Mouse (Mus musculus) adrenal gland, adult 8-10 months (tissue): ENCODE data around the gene Gadd45g. TPM values are rescaled to one million over a fixed set of nuclear protein-coding genes. Genes with fewer than 3 reads are reported as not detected.
A peak's percentile ranks its signal among the peaks of the same experiment; 100 is the strongest.

ENCODE experiments used
- DNase-seq: peaks from one replicate; pipeline ENCODE4 v3.0.0; 2022
- total RNA-seq, 4 experiments: library from RNA; stranded (reverse); gene quantifications; 2 replicates each; pipeline ENCODE4 v1.2.4; 2022

Gene Gadd45g
- total RNA-seq: 10 to 100 TPM; 13.3 to 61.3 (median 18.6) TPM

- DNase-seq: peak; percentile 95
These were observed at the start of gene Gadd45g for GRCm38 (mm10) chr13:51846301-51846867. TSS of gene Gadd45g (plus strand) at chr13:51846678.

- DNase-seq: no peak
These were observed 48.4 kb upstream of the Gadd45g start for GRCm38 (mm10) chr13:51797899-51798746.

DNA sequence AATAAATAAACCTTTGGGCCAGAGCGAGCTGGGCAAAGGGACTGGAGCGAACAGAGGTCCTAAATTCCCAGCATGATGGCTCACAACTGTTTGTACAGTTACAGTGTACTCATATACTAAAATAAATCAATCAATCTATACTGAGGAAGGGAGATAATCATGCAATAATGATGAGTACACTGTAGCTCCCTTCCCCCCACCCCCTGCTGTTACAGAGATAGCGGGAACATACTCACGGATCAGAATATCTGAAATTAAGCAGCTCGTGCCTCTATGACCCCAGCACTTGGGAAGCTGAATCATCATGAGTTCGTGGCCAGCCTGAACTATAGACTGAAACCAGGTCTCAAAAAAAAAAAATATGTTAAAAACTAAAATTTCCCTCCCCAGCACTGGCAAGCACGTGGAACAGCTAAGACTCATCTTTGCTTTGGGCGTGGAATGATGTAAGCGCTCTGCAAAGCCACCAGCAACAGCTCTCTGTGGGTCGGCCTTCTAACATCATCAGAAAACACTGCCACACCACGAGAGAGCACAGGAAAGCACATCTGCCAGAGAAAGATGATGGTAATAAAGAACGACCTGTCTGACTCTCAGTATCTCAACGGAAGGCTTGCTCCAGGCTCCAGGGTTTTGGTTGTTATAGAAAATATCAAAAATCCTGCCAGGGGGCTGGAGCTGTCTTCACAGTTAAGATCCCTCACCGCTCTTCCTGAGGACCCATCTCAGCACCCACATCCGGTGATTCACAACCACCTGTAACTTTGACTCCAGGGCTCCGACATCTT, 46.5 kb upstream of the Gadd45g start:
- DNase-seq: no peak

- DNase-seq: no peak
These were observed 45.6 kb upstream of the Gadd45g start for GRCm38 (mm10) chr13:51800921-51801320.

GRCm38 (mm10) chr13:51805634-51806033, 40.8 kb upstream of the Gadd45g start:
- DNase-seq: no peak

DNA sequence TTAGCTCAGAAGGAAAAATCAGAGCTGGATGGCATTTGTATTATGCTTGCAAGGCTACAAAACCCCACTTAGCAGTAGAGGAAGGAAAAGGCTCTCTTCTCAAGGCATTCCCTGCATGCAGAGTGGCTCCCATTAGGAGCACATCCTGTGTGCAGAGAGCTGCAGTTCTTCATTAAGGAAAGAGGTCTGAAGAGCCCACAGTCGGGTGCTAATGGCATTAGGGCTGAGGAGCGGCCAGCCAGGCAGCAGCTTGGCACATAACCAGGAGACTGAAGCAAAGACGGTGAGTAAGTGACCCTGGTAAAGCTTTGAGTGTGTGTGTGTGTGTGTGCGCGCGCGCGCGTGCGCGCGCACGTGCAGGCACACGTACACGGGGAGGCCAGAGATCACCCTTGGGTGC, 40.3 kb upstream of the Gadd45g start:
- peak; percentile 31 for DNase-seq

DNA sequence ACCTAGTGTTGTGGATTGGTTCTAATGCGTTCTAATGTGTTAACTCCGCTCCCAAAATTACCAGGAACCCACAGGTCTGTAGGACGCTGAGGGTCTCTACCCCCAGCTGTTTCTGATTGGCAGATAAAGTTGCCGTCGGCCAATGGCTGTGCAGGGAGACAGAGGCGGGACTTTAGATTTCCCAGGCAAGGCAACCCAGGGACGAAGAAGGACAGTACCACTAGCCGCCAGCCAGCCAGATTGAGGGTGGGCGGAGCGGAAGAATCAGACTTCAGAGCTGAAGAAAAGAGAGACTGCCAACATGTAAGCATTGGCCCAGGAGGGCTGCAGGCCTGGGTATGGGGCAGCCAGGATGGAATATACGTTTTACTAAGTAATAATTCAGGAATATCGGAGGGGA, 38.3 kb upstream of the Gadd45g start:
- no peak for DNase-seq

DNA sequence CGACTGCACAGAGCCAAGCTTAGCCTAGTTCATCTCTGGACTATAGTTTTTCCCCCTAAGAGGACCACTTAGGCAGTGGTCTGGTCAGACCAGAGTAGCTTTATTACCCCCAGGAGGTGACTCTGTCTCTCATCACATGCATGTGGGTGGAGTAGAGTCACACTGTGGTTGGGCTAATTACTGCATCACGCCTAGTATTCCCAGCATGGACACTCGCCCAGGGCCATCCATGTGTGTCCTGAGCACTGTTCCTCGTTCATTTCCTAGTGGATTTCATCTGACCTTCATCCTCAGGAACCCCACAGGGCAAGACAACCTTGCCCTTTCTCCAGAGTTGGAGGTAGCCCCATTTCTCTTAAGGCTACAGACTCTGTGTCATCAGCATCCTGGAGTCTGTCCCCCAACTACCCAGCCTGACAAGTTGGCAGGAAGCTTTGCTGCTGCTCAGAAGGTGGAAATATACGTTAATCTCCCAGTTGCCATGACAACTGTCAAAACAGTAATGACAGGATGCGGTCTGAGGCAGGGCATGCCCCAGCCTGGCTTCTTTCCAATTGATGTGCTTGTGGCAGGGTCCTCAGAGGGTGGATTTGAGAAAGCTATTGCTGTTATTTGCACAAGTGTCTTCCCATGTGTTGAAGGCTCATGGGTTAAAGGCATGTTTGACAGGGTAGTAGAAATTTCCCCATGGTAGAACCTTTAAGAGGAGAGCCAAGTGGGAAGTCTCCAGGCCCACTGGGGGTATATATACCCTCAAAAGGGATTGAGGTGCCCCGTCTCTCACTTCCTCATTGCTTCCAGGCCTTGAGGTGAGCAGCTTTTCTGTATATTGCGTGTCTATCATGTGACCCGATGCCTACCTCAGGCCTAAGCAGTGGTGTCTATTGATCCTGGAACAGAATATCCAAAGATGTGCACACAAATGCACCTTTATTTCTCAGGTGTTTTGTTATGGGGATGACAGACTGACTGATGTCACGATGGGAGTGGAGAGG, 32.6 kb upstream of the Gadd45g start:
- DNase-seq: no peak

- DNase-seq: no peak
These were observed 31.8 kb upstream of the Gadd45g start for GRCm38 (mm10) chr13:51814646-51815045.

DNA sequence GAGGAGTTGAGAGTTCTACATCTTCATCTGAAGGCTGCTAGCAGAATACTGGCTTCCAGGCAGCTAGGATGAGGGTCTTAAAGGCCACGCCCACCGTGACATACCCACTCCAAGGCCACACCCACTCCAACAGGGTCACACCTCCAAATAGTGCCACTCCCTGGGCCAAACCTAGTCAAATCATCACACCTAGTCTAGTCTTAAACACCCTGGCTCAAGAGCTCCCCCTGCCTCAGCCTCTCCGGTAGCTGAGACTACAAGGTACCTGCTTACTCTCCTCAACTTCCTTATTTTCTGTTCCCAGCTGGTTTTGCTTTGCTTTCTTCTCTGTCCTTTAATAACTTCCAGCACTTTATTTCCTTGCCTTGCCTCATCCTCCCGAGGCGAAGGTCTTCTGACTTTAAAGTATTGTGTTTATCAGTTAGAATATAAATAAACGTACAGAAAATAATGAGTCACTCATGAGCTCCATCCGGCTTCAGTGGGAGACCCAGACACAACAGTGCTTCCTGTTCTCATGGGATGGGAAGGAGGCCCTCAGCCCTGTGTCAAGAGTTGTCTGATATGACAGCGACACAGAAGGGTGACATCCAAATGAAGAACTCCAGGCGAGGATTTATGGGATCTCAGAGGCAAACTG, 30.5 kb upstream of the Gadd45g start:
- no peak for DNase-seq

- no peak for DNase-seq
These were observed 29.9 kb upstream of the Gadd45g start for GRCm38 (mm10) chr13:51816559-51817041.

- no peak for DNase-seq
These were observed 28.1 kb upstream of the Gadd45g start for GRCm38 (mm10) chr13:51818170-51818943.

DNA sequence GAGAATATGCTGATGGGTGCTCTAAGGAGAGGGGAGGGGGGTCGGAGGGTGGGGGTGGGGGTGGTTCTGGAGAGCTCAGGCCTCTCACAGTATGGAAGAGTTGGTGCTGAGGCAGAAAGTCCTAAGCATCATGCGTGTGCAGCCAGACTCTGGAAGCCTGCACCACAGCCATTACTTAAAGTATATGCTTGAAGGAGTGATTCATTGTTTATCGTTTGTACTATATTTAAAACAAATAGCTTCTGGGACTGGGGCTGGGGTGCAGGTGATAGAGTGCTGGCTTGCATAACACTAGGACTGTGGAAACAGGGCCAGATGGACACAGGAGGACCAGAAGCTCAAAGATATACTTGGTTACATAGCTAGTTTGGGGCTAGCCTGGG, 27.5 kb upstream of the Gadd45g start:
- DNase-seq: no peak

DNA sequence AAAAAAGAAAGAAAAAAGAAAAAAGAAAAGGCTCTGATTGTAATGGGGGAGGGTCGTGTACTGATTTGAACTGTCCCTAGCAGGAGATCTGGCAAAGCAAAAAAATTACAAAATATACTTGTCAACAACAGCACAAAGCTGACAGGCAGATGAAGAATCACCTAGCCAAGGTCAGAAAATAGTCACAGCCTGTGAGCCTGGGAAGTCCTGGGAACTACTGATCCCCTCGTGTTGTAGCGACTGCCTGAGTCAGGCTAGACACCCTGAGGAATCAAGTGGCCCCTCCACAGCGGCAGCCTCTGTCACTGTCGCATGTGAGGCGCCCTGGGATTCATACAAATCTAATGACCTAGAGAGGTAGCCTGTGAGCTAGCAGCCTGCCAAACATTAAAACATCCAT, 27.1 kb upstream of the Gadd45g start:
- DNase-seq: peak; percentile 45

GRCm38 (mm10) chr13:51821988-51822387, 24.5 kb upstream of the Gadd45g start:
- DNase-seq: no peak

- DNase-seq: no peak
These were observed 22.5 kb upstream of the Gadd45g start for GRCm38 (mm10) chr13:51823822-51824495.

DNA sequence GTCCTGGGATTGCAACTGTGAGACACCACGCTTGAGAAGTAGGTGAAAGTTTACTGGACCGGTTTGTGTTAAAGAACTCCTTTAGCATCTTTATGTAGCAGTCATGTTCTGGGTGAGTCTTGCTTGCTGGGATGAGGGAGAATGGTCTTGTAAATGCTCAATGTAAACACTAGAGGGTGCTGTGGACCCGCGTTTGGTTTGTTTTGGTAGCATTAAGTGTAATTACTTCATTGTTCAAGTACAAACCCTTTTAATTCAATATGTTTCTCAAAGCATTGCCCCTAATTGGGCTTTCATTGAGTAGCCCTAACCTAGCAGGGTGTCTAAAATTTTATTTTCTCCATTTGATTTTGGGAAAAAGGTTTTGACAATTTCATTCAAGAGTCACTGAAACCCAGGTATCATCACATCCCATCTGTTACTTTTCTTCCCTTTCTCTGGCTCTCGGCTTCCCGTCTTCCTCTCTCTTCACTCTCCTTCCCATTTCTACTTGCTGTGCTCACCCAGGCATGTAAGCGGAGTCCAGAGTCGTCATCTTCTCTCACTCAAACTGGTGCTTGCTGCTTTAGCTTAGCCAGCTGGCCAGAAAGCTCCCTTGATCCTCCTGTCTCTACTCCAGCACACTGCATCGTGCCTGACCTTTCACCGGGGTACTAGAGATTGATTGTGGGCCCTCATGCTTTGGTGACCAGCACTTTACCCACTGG, 15.6 kb upstream of the Gadd45g start:
- DNase-seq: no peak

- DNase-seq: no peak
These were observed 14.0 kb upstream of the Gadd45g start for GRCm38 (mm10) chr13:51832491-51832890.

DNA sequence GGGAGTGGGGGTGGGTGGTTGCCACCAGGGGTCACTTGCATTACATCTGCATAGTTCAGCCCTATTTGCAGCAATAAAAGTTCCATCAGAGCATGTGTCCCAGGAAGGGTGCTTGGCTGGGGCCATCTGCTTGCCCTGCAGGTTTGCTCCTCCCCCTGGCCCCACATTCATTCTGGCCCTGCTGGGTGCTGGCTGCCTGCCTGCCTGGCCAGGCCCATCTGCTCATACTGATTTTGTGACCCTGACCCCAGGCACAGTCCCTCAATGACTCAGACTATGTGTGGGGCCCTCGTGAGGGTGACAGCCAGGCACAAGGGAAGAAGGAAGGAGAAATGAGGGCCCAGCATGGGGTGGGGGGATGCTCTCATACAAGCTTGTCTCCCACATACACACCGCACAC, 12.9 kb upstream of the Gadd45g start:
- peak; percentile 85 for DNase-seq
